Mouse (Mus musculus) G1E (cell line): Measurements from ENCODE around the gene Rbms1. TPM values are rescaled to one million over a fixed set of nuclear protein-coding genes. Genes with fewer than 3 reads are reported as not detected.

Experiments used
- ATAC-seq: 2 replicates; pipeline ENCODE4 v1.8.0; 2016; ENCODE audit warnings: mild to moderate bottlenecking; ENCODE audit not compliant: insufficient number of reproducible peaks, poor library complexity, low FRiP score, severe bottlenecking; ENCODE audit errors: extremely low read depth
- DNase-seq: peaks from one replicate; pipeline ENCODE4 v3.0.0; 2012; ENCODE audit warnings: low spot score
- H3K27me3 ChIP-seq: 2 replicates; pipeline ENCODE4 v1.6.1; 2012; ENCODE audit warnings: mild to moderate bottlenecking, low read length, inconsistent platforms; ENCODE audit not compliant: insufficient read depth
- H3K36me3 ChIP-seq: replicated peaks from 2 replicates; pipeline ENCODE3; 2012; ENCODE audit warnings: mild to moderate bottlenecking, inconsistent platforms
- H3K4me1 ChIP-seq: 2 replicates; pipeline ENCODE4 v1.6.1; 2012; ENCODE audit warnings: low read depth, low read length, inconsistent platforms, mixed read lengths; ENCODE audit not compliant: insufficient read depth
- H3K4me3 ChIP-seq: 2 replicates; pipeline ENCODE4 v1.5.1; 2012; ENCODE audit warnings: low read depth, mild to moderate bottlenecking, inconsistent platforms, low read length, moderate library complexity, mixed read lengths
- H3K9me3 ChIP-seq: replicated peaks from 2 replicates; pipeline ENCODE4 v1.6.1; 2012; ENCODE audit warnings: inconsistent platforms
- CTCF ChIP-seq: IDR thresholded peaks from 2 replicates; pipeline ENCODE4 v1.5.1; 2012; ENCODE audit warnings: low read depth, low read length, inconsistent platforms, mixed read lengths
- GATA1 ChIP-seq: IDR thresholded peaks from 2 replicates; pipeline ENCODE4 v1.6.1; 2012; ENCODE audit warnings: borderline replicate concordance, low read length, inconsistent platforms, mixed read lengths
- GATA2 ChIP-seq: IDR thresholded peaks from 2 replicates; pipeline ENCODE4 v1.6.1; 2012; ENCODE audit warnings: low read depth, low read length, inconsistent platforms, borderline replicate concordance
- POLR2AphosphoS5 ChIP-seq: IDR thresholded peaks from 2 replicates; pipeline ENCODE4 v1.6.1; 2012; ENCODE audit warnings: low read depth, low read length, inconsistent platforms; ENCODE audit not compliant: insufficient replicate concordance
- TAL1 ChIP-seq: conservative IDR thresholded peaks from 2 replicates; pipeline ENCODE4 v1.6.1; 2012; ENCODE audit warnings: low read depth, low read length, inconsistent platforms, mixed read lengths
- polyA plus RNA-seq: library from polyadenylated mRNA; stranded (reverse); fragments of >175 nt; gene quantifications from 2 replicates; pipeline ENCODE4 v1.2.3, GENCODE M21; 2012
- total RNA-seq, 2 experiments: library from RNA; stranded (forward) in 1 of 2; stranded (reverse) in 1 of 2; fragments of 200-1000 nt in 1 of 2; fragments of >200 nt in 1 of 2; fragmentation: Nextera tagmentation in 1 of 2; gene quantifications; 2 replicates each; pipeline ENCODE4 v1.2.3; 2014 to 2017

Rbms1 gene
- total and polyA plus RNA-seq, 3 experiments, result 61.7 to 109 (median 99.6) TPM

DNA sequence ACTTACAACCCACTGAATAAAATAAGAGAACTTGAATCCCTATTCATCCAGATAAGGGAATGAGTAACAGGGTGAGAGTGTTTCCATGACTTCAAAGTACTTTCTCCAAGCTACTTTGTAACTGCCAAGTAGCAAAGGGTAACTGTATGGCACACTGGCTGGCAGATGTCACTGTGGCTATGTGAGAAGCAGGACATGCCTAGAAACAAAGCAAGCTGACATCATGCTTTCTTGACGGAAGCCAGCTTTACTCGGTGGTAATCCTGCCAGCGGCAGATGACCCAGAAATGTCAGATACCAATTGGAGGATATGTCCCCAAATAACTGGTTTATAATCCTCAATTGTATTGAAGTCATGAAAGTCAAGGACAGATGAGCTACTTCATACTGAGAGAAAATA, 218.3 kb downstream of the Rbms1 start:
- Histone ChIP-seq H3K27me3 (peaks cover 24% of the 10 kb centered on the region), H3K4me1 (peaks cover 8% of the 10 kb centered on the region; the same call in 1 of the 2 replicates), H3K4me3 (no peak overlapping the region), H3K36me3 (peaks cover 9% of the 10 kb centered on the region), H3K9me3 (no peaks in the 10 kb centered on the region)
- ATAC-seq (no peak), DNase-seq (no peak)
- TF ChIP-seq TAL1 (no peak), CTCF (no peak), GATA1 (no peak), POLR2AphosphoS5 (no peak), GATA2 (no peak)

DNA sequence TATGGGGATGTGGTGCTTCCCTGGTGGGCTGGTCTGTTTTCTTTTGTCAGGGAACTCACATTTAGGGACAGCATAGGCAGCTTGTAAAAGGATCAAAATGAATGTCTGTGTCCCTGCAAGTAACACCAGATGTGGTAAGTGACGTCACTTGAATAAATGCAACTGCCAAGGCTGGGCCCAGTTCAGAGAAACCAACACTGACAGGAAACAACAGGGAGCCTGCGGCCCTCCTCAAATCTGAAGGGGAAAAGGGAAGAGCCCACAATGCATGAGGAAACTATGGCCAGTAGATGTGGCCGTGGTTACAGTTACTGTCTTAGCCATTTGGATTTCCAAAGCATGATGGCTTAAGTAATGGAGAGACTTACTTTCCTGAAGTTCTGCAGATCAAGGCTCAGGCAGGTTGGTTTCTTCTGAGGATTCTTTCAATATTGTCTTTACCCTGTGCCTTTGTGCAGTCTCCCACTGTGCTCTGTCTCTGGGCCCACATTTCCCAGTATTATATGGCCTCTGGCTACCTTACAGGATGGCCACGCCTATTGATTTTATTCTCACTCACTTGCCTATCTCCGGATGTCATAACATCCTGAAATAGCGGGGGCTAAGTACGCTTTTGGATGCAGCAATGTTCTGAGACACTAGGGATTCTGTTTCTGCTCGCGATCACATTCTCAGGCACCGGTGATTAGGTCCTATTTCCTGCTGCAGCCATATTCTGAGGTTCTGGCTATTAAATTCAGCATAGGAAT, 223.4 kb downstream of the Rbms1 start:
- DNase-seq (no peak), ATAC-seq (no peak)
- Histone ChIP-seq H3K9me3 (no peaks in the 10 kb centered on the region), H3K4me3 (no peak overlapping the region), H3K27me3 (peaks cover 39% of the 10 kb centered on the region), H3K4me1 (no peaks in the 10 kb centered on the region), H3K36me3 (no peaks in the 10 kb centered on the region)
- TF ChIP-seq CTCF (no peak), TAL1 (no peak), GATA2 (no peak), GATA1 (no peak), POLR2AphosphoS5 (no peak)

DNA sequence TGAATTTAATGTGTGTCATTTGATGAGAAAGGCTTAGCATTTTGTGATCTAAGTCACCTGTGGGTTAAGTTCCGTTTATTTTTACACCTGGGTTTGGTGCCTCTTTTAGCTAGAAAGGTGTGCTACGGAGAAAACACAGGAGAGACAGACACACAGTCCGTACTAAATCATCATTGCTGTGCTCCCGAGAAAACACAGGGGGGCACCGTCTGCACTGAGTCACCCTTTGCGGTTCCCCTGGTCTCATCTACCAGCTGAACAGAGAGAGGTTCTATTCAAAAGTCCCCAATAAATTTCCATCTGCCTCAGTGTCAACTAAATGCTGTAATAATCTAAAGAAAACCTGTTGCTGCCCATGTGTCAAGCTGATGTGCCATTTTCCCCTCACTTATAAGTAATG, 232.1 kb downstream of the Rbms1 start:
- no peak for ATAC-seq
- Histone ChIP-seq H3K36me3 (no peaks in the 10 kb centered on the region), H3K4me1 (no peaks in the 10 kb centered on the region; the same call in 1 of the 2 replicates), H3K9me3 (no peaks in the 10 kb centered on the region), H3K4me3 (no peak overlapping the region), H3K27me3 (peaks cover 5% of the 10 kb centered on the region; the same call in 1 of the 2 replicates)
- no peak for DNase-seq
- TF ChIP-seq GATA1 (no peak), CTCF (no peak), POLR2AphosphoS5 (no peak), TAL1 (no peak), GATA2 (no peak)

DNA sequence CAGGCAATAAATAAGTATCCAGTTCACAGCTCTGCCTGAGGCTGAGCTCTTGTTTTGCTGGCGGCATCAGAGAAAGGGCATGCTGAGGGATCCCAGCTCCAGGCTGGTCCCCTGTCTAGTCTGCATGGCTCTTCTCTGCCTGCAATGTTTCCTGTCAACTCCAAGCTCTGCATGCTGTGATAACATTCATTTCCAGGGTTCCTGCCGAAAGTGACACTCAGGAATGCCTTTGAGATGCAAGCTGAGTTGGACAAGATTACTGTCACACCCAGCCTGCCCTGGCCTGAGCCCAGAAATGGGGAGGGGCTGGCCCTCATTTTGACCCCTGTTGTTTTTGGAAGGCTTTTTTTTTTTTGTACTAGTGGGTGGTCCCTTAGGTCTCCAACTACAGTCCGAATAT, 233.0 kb downstream of the Rbms1 start:
- H3K9me3 ChIP-seq, result no peaks in the 10 kb centered on the region
- no peak overlapping the region for H3K4me3 ChIP-seq
- H3K36me3 ChIP-seq, result no peaks in the 10 kb centered on the region
- peaks cover 5% of the 10 kb centered on the region; the same call in 1 of the 2 replicates for H3K27me3 ChIP-seq
- no peaks in the 10 kb centered on the region; the same call in 1 of the 2 replicates for H3K4me1 ChIP-seq
- no peak for ATAC-seq
- no peak for DNase-seq
- TF ChIP-seq CTCF, result no peak
- no peak for TF ChIP-seq TAL1
- no peak for TF ChIP-seq GATA1
- no peak for TF ChIP-seq GATA2
- TF ChIP-seq POLR2AphosphoS5, result no peak

DNA sequence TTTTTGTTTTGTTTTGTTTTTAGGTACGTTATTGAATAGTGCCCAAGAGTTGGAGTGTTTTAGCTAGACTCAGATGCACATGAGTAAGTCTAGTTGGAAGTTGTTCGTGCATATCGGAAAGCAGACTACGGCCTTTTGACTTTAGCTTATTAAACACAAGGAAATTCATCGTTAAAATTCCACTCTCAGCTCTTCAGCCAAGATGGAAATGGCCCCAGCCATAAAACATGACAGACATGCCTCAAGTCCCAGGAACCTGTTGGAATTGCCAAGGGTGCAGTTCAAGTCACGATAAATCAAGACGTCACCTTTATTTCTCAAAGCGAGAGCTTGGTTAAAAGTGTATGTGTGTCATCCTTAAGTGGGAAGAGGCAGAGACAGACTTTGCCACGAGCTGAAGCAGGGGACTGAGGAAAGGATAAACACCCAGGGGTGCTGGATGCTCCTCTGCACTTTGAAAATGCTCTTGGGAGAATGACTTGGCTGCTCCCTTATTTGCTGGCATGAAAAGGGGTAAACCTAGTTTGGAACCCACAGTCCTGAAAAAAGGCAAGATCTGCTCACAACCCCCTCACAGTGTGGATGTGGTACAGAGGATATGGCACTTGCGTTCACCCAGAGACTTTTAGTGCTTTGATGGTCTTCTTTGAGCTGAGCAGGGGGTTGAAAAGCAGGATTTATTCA, 233.9 kb downstream of the Rbms1 start:
- Histone ChIP-seq H3K9me3 (no peaks in the 10 kb centered on the region), H3K27me3 (peaks cover 11% of the 10 kb centered on the region), H3K36me3 (no peaks in the 10 kb centered on the region), H3K4me3 (no peak overlapping the region), H3K4me1 (no peaks in the 10 kb centered on the region; the same call in 1 of the 2 replicates)
- DNase-seq (no peak), ATAC-seq (no peak)
- TF ChIP-seq GATA2, result no peak
- no peak for TF ChIP-seq CTCF
- no peak for TF ChIP-seq POLR2AphosphoS5
- TF ChIP-seq TAL1, result no peak
- TF ChIP-seq GATA1, result no peak

DNA sequence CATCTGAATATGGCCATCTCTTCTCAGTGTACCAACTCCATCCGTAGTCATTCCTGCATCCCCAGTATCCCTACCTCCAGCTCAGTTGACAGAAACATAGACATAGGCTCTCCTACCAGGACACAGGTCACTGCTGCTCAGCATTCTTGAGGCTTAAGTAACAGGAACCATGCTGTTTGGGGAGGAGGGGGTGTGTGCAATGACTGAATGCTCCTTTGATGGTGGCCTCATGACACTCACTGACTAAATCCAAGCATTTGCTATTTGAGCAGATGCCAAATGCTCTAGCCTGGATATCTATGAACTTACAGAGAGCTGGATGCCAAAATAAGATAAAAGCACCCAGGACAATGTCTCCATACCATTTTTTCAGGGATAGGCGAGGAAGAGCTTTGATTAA, 238.3 kb downstream of the Rbms1 start:
- TF ChIP-seq CTCF (no peak), GATA2 (no peak), GATA1 (no peak), POLR2AphosphoS5 (no peak), TAL1 (no peak)
- no peaks in the 10 kb centered on the region for H3K9me3 ChIP-seq
- no peaks in the 10 kb centered on the region for H3K36me3 ChIP-seq
- H3K27me3 ChIP-seq, result peaks cover 13% of the 10 kb centered on the region
- no peak overlapping the region for H3K4me3 ChIP-seq
- no peaks in the 10 kb centered on the region for H3K4me1 ChIP-seq
- no peak for DNase-seq
- no peak for ATAC-seq

DNA sequence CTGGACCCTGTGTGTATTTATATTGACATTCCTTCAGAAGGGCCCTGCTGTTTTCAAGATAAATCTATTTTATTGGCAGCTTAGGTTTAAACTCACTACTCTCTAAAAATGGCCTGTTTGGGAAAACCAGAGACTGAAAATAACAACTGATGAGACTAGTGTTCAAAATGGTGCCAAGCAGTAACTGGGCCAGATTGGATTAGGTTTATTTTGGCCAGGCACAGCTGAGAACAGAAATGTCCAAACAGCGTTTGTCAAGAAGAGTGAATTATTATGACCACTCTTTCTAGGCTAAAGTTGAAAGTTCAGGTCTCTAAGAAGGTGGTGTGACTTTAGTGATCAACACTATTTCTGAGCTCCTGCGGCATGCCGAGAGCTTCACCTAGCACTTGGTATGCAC, 240.0 kb downstream of the Rbms1 start:
- Histone ChIP-seq H3K9me3 (no peaks in the 10 kb centered on the region), H3K4me3 (no peak overlapping the region), H3K4me1 (no peaks in the 10 kb centered on the region), H3K27me3 (peaks cover 28% of the 10 kb centered on the region), H3K36me3 (no peaks in the 10 kb centered on the region)
- no peak for ATAC-seq
- DNase-seq, result no peak
- TF ChIP-seq TAL1 (no peak), GATA2 (no peak), POLR2AphosphoS5 (no peak), GATA1 (no peak), CTCF (no peak)
